Mouse (Mus musculus) G1E (cell line): ENCODE measurements around the gene Mctp1. TPM values are rescaled to one million over a fixed set of nuclear protein-coding genes. Genes with fewer than 3 reads are reported as not detected.

Experiments
- ATAC-seq: 2 replicates; pipeline ENCODE4 v1.8.0; 2016; ENCODE audit warnings: mild to moderate bottlenecking; ENCODE audit not compliant: insufficient number of reproducible peaks, poor library complexity, low FRiP score, severe bottlenecking; ENCODE audit errors: extremely low read depth
- DNase-seq: peaks from one replicate; pipeline ENCODE4 v3.0.0; 2012; ENCODE audit warnings: low spot score
- H3K27me3 ChIP-seq: 2 replicates; pipeline ENCODE4 v1.6.1; 2012; ENCODE audit warnings: mild to moderate bottlenecking, low read length, inconsistent platforms; ENCODE audit not compliant: insufficient read depth
- H3K36me3 ChIP-seq: replicated peaks from 2 replicates; pipeline ENCODE3; 2012; ENCODE audit warnings: mild to moderate bottlenecking, inconsistent platforms
- H3K4me1 ChIP-seq: 2 replicates; pipeline ENCODE4 v1.6.1; 2012; ENCODE audit warnings: low read depth, low read length, inconsistent platforms, mixed read lengths; ENCODE audit not compliant: insufficient read depth
- H3K4me3 ChIP-seq: 2 replicates; pipeline ENCODE4 v1.5.1; 2012; ENCODE audit warnings: low read depth, mild to moderate bottlenecking, inconsistent platforms, low read length, moderate library complexity, mixed read lengths
- H3K9me3 ChIP-seq: replicated peaks from 2 replicates; pipeline ENCODE4 v1.6.1; 2012; ENCODE audit warnings: inconsistent platforms
- CTCF ChIP-seq: IDR thresholded peaks from 2 replicates; pipeline ENCODE4 v1.5.1; 2012; ENCODE audit warnings: low read depth, low read length, inconsistent platforms, mixed read lengths
- GATA1 ChIP-seq: IDR thresholded peaks from 2 replicates; pipeline ENCODE4 v1.6.1; 2012; ENCODE audit warnings: borderline replicate concordance, low read length, inconsistent platforms, mixed read lengths
- GATA2 ChIP-seq: IDR thresholded peaks from 2 replicates; pipeline ENCODE4 v1.6.1; 2012; ENCODE audit warnings: low read depth, low read length, inconsistent platforms, borderline replicate concordance
- POLR2AphosphoS5 ChIP-seq: IDR thresholded peaks from 2 replicates; pipeline ENCODE4 v1.6.1; 2012; ENCODE audit warnings: low read depth, low read length, inconsistent platforms; ENCODE audit not compliant: insufficient replicate concordance
- TAL1 ChIP-seq: conservative IDR thresholded peaks from 2 replicates; pipeline ENCODE4 v1.6.1; 2012; ENCODE audit warnings: low read depth, low read length, inconsistent platforms, mixed read lengths
- polyA plus RNA-seq: library from polyadenylated mRNA; stranded (reverse); fragments of >175 nt; gene quantifications from 2 replicates; pipeline ENCODE4 v1.2.3, GENCODE M21; 2012
- total RNA-seq, 2 experiments: library from RNA; stranded (forward) in 1 of 2; stranded (reverse) in 1 of 2; fragments of 200-1000 nt in 1 of 2; fragments of >200 nt in 1 of 2; fragmentation: Nextera tagmentation in 1 of 2; gene quantifications; 2 replicates each; pipeline ENCODE4 v1.2.3; 2014 to 2017

Gene Mctp1
- total and polyA plus RNA-seq, 3 experiments = 1.4 to 16.7 (median 15.6) TPM

DNA sequence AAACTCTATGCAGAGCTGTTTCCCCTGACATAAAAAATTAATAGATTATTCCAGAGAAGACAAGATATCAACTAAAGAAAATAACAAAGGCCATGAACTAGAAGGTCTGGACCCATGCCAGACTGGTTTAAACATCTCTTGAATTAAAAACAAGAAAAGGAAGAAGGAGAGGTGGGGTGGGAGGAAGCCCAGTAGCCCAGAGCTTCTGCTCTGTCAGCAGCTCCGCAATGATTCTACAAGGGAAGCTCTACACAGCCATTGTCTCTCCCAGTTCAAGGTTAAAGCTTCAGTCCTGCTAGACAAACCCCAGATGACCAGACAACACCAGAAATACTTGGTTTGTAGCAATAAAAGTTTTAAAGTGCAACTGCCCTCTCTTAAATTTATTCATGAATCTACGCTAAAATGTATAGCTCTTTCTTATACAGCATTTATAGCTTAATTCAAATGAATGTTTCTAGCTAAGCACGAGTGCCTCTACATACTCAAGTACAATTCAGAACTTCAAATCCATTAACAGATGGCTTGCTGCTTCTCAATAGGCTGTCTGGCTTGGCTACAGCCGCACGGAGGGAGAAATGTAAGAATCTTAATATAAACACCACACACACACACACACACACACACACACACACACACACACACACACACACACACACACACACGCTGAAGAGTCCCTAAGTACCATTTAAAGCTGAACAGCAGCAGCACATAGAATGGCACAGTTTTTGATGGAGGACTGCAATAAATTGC is 663.0 kb downstream of the Mctp1 start:
- H3K27me3 ChIP-seq = no peaks in the 10 kb centered on the region
- peaks cover 28% of the 10 kb centered on the region for H3K36me3 ChIP-seq
- no peaks in the 10 kb centered on the region for H3K4me1 ChIP-seq
- no peaks in the 10 kb centered on the region for H3K9me3 ChIP-seq
- H3K4me3 ChIP-seq = no peak overlapping the region
- ATAC-seq = no peak
- TF ChIP-seq GATA1 = no peak
- TF ChIP-seq GATA2 = no peak
- no peak for TF ChIP-seq TAL1
- no peak for TF ChIP-seq POLR2AphosphoS5
- no peak for TF ChIP-seq CTCF
- DNase-seq = no peak

DNA sequence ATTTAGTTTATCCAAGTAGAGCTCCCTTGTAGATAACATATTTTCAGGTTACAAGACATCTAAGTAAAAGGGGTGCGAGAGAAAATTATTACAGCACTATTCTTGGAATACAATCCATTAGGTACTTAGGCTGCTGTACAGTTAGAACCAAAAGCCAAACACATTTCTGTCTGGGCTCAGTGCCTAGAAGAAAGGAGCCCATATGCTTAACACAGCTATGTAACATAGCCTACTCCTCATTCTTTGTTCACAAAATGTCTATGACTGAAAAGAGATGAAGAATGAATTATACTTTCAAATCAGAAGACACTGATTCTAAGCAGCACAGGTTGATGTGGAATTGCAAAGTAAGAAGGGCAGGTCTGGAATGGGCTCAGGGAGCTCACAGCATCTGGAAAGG is 664.1 kb downstream of the Mctp1 start:
- TF ChIP-seq POLR2AphosphoS5 = no peak
- no peak for TF ChIP-seq GATA1
- TF ChIP-seq GATA2 = no peak
- TF ChIP-seq TAL1 = no peak
- Histone ChIP-seq H3K36me3 (peaks cover 27% of the 10 kb centered on the region), H3K4me1 (no peaks in the 10 kb centered on the region), H3K4me3 (no peak overlapping the region), H3K27me3 (no peaks in the 10 kb centered on the region), H3K9me3 (no peaks in the 10 kb centered on the region)
- no peak for ATAC-seq
- no peak for DNase-seq

DNA sequence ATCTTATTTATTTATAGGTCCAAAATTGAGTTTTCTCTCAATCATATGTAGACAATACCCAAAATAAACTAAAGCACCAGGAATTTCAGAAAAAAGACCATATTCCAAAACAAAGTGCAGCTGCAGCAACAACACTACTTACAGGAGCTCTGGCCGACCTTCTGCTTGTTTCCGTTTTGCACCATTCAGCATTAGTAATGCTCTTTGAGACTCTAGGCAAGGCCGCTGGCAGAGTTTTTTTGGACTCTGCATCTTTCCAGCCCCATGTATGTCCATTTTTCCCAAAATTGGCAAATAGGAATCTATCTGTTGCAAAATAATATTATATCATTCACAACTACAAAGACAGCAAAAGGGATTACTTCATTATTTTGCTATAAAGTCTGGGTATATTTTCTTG is 665.4 kb downstream of the Mctp1 start:
- Histone ChIP-seq H3K36me3 (peaks cover 26% of the 10 kb centered on the region), H3K27me3 (no peaks in the 10 kb centered on the region), H3K9me3 (no peaks in the 10 kb centered on the region), H3K4me3 (no peak overlapping the region), H3K4me1 (no peaks in the 10 kb centered on the region)
- ATAC-seq (no peak), DNase-seq (no peak)
- TF ChIP-seq POLR2AphosphoS5 (no peak), GATA1 (no peak), GATA2 (no peak), CTCF (no peak), TAL1 (no peak)

DNA sequence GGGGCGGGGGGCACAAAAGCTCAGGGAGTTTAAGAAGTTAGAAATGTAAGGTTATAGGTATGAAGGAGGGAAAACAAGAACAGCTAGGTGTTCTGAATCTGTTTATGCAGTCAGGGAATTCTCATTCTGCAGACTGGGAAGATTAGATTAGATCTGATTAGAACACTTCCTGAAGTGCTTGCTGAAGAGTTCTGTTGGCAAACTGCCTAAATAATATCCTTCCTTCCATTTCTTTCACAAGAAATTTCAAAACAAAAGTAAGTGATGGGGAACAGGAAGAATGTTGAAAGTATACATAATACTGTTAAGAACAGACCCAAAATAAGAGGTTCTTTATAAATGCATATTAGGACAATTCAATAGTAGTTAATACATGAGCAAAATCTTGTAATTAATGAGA is 678.9 kb downstream of the Mctp1 start:
- no peaks in the 10 kb centered on the region for H3K4me1 ChIP-seq
- no peaks in the 10 kb centered on the region for H3K27me3 ChIP-seq
- H3K36me3 ChIP-seq = peaks cover 7% of the 10 kb centered on the region
- H3K9me3 ChIP-seq = no peaks in the 10 kb centered on the region
- H3K4me3 ChIP-seq = no peak overlapping the region
- DNase-seq (no peak), ATAC-seq (no peak)
- TF ChIP-seq POLR2AphosphoS5 (no peak), CTCF (no peak), TAL1 (no peak), GATA1 (no peak), GATA2 (no peak)

DNA sequence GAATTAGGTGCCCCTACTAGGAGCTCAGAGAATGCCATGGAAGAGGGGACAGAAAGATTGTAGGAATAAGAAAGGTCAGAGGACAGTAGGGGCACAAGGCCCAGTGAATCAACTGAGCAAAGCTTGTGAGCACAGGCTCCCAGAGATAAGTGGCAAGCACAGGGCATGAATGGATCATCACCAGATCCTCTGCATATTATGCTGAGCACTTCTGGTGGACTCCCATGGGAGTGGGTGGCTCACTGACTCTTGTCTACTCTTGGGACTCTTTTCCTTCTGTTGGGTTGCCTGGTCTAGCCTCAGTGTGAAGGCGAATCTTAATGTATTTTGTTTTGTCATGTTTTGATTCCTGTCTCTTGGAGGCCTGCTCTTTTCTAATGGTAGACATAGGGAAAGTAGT is 684.5 kb downstream of the Mctp1 start:
- H3K27me3 ChIP-seq = no peaks in the 10 kb centered on the region
- no peaks in the 10 kb centered on the region for H3K4me1 ChIP-seq
- no peaks in the 10 kb centered on the region for H3K9me3 ChIP-seq
- ATAC-seq (no peak), DNase-seq (no peak)
- H3K36me3 ChIP-seq = peaks cover 26% of the 10 kb centered on the region
- TF ChIP-seq CTCF (no peak), GATA2 (no peak), GATA1 (no peak), POLR2AphosphoS5 (no peak), TAL1 (no peak)
- no peak overlapping the region for H3K4me3 ChIP-seq

DNA sequence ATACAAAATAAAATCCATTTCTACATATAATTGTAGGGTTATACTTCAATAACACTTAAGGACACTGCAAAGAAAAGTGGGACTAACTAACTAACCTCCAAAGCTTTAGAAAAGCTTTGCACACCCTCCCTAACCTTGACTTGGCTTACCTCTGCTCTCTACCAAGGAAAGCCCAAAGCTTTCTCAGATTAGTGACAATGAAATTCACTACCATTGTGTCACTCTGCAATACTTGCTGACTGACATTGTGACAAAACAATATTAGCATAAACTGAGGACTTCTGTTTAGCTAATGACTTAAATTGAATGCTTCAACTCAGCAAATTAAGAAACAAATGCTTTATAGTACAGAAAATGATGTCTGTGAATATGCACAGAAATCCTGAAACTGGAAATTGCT is 687.7 kb downstream of the Mctp1 start:
- ATAC-seq (no peak), DNase-seq (no peak)
- H3K4me1 ChIP-seq = no peaks in the 10 kb centered on the region
- H3K36me3 ChIP-seq = peaks cover 30% of the 10 kb centered on the region
- H3K27me3 ChIP-seq = no peaks in the 10 kb centered on the region
- peaks cover 2% of the 10 kb centered on the region for H3K9me3 ChIP-seq
- TF ChIP-seq CTCF = no peak
- no peak for TF ChIP-seq GATA1
- no peak for TF ChIP-seq TAL1
- TF ChIP-seq POLR2AphosphoS5 = no peak
- TF ChIP-seq GATA2 = no peak
- no peak overlapping the region for H3K4me3 ChIP-seq

Other genes starting within 250 kb of the Mctp1 start
- gene Fam81b, start 79.5 kb upstream of the Mctp1 start, total RNA-seq (2014; fragmentation: Nextera tagmentation) = 0.30 TPM in 1 of 2 replicates, not detected in the other
- 0.16 and 0.64 TPM in 2 replicates for gene Fam81b, start 79.5 kb upstream of the Mctp1 start, total RNA-seq (2017)
- gene Fam81b, start 79.5 kb upstream of the Mctp1 start, polyA plus RNA-seq = not detected in 2 replicates